8 mouse cellular contexts compared by ENCODE assay signal in genomic region chr11:98774582-98775347, GRCm38 (mm10). TPM values are rescaled to one million over a fixed set of nuclear protein-coding genes. Genes with fewer than 3 reads are reported as not detected.
DNase-seq lines count a peak whose midpoint lies in the region; ATAC-seq and TF ChIP-seq lines count a peak whose summit lies in the region.

TSS of gene Nr1d1 (minus strand) at chr11:98775333.

- H3K4me3 ChIP-seq in erythroblast, embryonic 14.5 days (replicated peaks): peak within 1 kb of the TSS; percentile 55
- peak within 1 kb of the TSS; percentile 55 for H3K4me3 ChIP-seq in forebrain, embryonic 10.5 days
- peak within 1 kb of the TSS; percentile 34 for H3K4me3 ChIP-seq in limb, embryonic 14.5 days (replicated peaks; ENCODE audit: low read length)
- peak within 1 kb of the TSS; percentile 59 for H3K4me3 ChIP-seq in stomach, postnatal 0 days (ENCODE audit: low read depth, low read length)

- no peak for TF ChIP-seq CTCF in stomach, postnatal 0 days (IDR thresholded peaks at IDR 0.05; ENCODE audit: low read depth)

- no peak for TF ChIP-seq EP300 in stomach, postnatal 0 days (optimal IDR thresholded peaks at IDR 0.05)

- no peaks in the 10 kb centered on the region for H3K27me3 ChIP-seq in erythroblast, embryonic 14.5 days (ENCODE audit: control insufficient read depth)
- 0 out of 2 replicates have a peak, but pooled peaks cover 3% of the 10 kb centered on the region for H3K27me3 ChIP-seq in forebrain, embryonic 10.5 days (ENCODE audit: poor library complexity, severe bottlenecking)
- H3K27me3 ChIP-seq in limb, embryonic 14.5 days (ENCODE audit: control insufficient read depth, insufficient read depth, low read length): no peaks in the 10 kb centered on the region
- no peaks in the 10 kb centered on the region for H3K27me3 ChIP-seq in stomach, postnatal 0 days (ENCODE audit: control insufficient read depth, insufficient read depth, low read length)

- no peaks in the 10 kb centered on the region for H3K9me3 ChIP-seq in erythroblast, embryonic 14.5 days (ENCODE audit: control insufficient read depth, low read length)
- H3K9me3 ChIP-seq in forebrain, embryonic 10.5 days: no peaks in the 10 kb centered on the region
- H3K9me3 ChIP-seq in limb, embryonic 14.5 days (ENCODE audit: control insufficient read depth, low read length): no peaks in the 10 kb centered on the region
- H3K9me3 ChIP-seq in stomach, postnatal 0 days (ENCODE audit: control insufficient read depth, low read length): no peaks in the 10 kb centered on the region

- peak within 1 kb of the TSS; percentile 84 for H3K27ac ChIP-seq in forebrain, embryonic 10.5 days
- peak within 1 kb of the TSS; percentile 76 for H3K27ac ChIP-seq in limb, embryonic 14.5 days (replicated peaks; ENCODE audit: low read depth, low read length)
- H3K27ac ChIP-seq in stomach, postnatal 0 days (replicated peaks): peak within 1 kb of the TSS; percentile 95

- H3K9ac ChIP-seq in limb, embryonic 14.5 days (ENCODE audit: low read depth, low read length, severe bottlenecking): peak within 1 kb of the TSS; percentile 26
- peak within 1 kb of the TSS; percentile 82 for H3K9ac ChIP-seq in stomach, postnatal 0 days (ENCODE audit: low read length)

- intact Hi-C loops in heart, postnatal 36 days (cut with DNase I): loop anchor here (1.0 kb wide), 1 partner anchor 9 kb away; no protein-coding TSS in a partner anchor

- no peak for TF ChIP-seq POLR2A in limb, embryonic 14.5 days (IDR thresholded peaks at IDR 0.05; ENCODE audit: borderline replicate concordance, extremely low read depth, insufficient read depth, insufficient read length)

- peaks cover 13% of the 10 kb centered on the region for H3K36me3 ChIP-seq in erythroblast, embryonic 14.5 days (ENCODE audit: control insufficient read depth)
- H3K36me3 ChIP-seq in forebrain, embryonic 10.5 days (replicated peaks): peaks cover 21% of the 10 kb centered on the region
- peaks cover 9% of the 10 kb centered on the region for H3K36me3 ChIP-seq in limb, embryonic 14.5 days (ENCODE audit: control insufficient read depth, insufficient read depth, low read length)
- peaks cover 14% of the 10 kb centered on the region; the same call in 1 of the 2 replicates for H3K36me3 ChIP-seq in stomach, postnatal 0 days (ENCODE audit: control insufficient read depth, insufficient read depth, low read length)

- peak within 1 kb of the TSS; percentile 84 for H3K4me2 ChIP-seq in limb, embryonic 14.5 days (replicated peaks; ENCODE audit: low read depth, low read length, severe bottlenecking)
- peak within 1 kb of the TSS; percentile 67 for H3K4me2 ChIP-seq in stomach, postnatal 0 days (replicated peaks; ENCODE audit: low read depth)

- ATAC-seq in erythroblast, adult 5-6 weeks (replicated peaks; ENCODE audit: low FRiP score, poor library complexity, severe bottlenecking): no peak
- no peak for ATAC-seq in limb, embryonic 14.5 days (ENCODE audit: low FRiP score, low read depth)
- no peak for ATAC-seq in stomach, postnatal 0 days (ENCODE audit: low FRiP score, low TSS enrichment)

- peak; percentile 44 for DNase-seq in CD4-positive helper T cell, adult 2 months (ENCODE audit: low read depth, low spot score)
- DNase-seq in forebrain, embryonic 10.5 days (ENCODE audit: extremely low spot score, low spot score): no peak
- no peak for DNase-seq in heart, postnatal 36 days
- no peak for DNase-seq in limb, embryonic 14.5 days (ENCODE audit: low spot score)
- no peak for DNase-seq in stomach, postnatal 0 days (ENCODE audit: low spot score)
- no peak for DNase-seq in spleen, postnatal 36 days (ENCODE audit: low spot score in 2 of 2)

- WGBS in forebrain, embryonic 10.5 days: under 1% methylated on average over 22 of the region's 22 CpGs
- WGBS in limb, embryonic 14.5 days: 2% methylated on average over 22 of the region's 22 CpGs
- under 1% methylated on average over 22 of the region's 22 CpGs for WGBS in stomach, postnatal 0 days

- peaks cover 74% of the 10 kb centered on the region for H3K4me1 ChIP-seq in erythroblast, embryonic 14.5 days (ENCODE audit: control insufficient read depth)
- peaks cover 59% of the 10 kb centered on the region for H3K4me1 ChIP-seq in forebrain, embryonic 10.5 days
- H3K4me1 ChIP-seq in limb, embryonic 14.5 days (ENCODE audit: control insufficient read depth, insufficient read depth, low read length): peaks cover 49% of the 10 kb centered on the region
- peaks cover 16% of the 10 kb centered on the region for H3K4me1 ChIP-seq in stomach, postnatal 0 days (replicated peaks; ENCODE audit: control insufficient read depth, insufficient read depth)

RNA-seq across cellular contexts. Expression of gene Nr1d1, which starts in this region (rescaled TPM):
- polyA plus RNA-seq in erythroblast, embryonic 14.5 days (2012): 0.22 and 0.29 TPM in 2 replicates
- total RNA-seq in erythroblast, adult 5-6 weeks (2015; ENCODE audit: low replicate concordance): not detected in 2 replicates
- 0.26 and 0.42 TPM in 2 replicates for total RNA-seq in erythroblast, adult 5-6 weeks (2017; ENCODE audit: low replicate concordance)
- 1.5 TPM in 2 replicates for polyA plus RNA-seq in forebrain, embryonic 10.5 days (2016; fragmentation: Nextera tagmentation; extraction: Ambion mirVana)
- 100 to 1,000 TPM; 104 to 107 TPM for total RNA-seq in heart, postnatal 36 days (2021)
- polyA plus RNA-seq in limb, embryonic 14.5 days (2012; rRNA removed): 1.8 and 2.5 TPM in 2 replicates
- polyA plus RNA-seq in limb, embryonic 14.5 days (2014; fragmentation: Nextera tagmentation; extraction: Ambion mirVana): 1.2 and 1.4 TPM in 2 replicates
- polyA plus RNA-seq in stomach, postnatal 0 days (2015; fragmentation: Nextera tagmentation; extraction: Ambion mirVana): 7.5 and 7.9 TPM in 2 replicates

Comparison
In these comparisons a context has a peak if more than half of its experiments do, and no peak if none do; other contexts are left out.
1. RNA of gene Nr1d1 (total RNA-seq): 104 to 107 TPM in heart, postnatal 36 days; 0.26 to 0.42 TPM in erythroblast, adult 5-6 weeks; every median in the first group is over 10 times any median in the second.
2. Peak in every context shown above with its lines, with median percentiles within 50 percentile points of each other: H3K4me3 ChIP-seq and H3K27ac ChIP-seq.